Mouse (Mus musculus): ENCODE data around the gene Sec61g. TPM values are rescaled to one million over a fixed set of nuclear protein-coding genes. Genes with fewer than 3 reads are reported as not detected.

The Sec61g gene
- 41.5 and 43.2 TPM in 2 replicates for polyA plus RNA-seq (2012; rRNA removed)

GRCm38 (mm10) chr11:16508052-16508654 lies at the start of gene Sec61g:
Sec61g (minus strand) TSS chr11:16508484.

Other genes with a start within 250 kb of the Sec61g start
- 2.7 and 6.8 TPM in 2 replicates for gene Egfr, start 243.7 kb upstream of the Sec61g start, polyA plus RNA-seq (2012; rRNA removed)